Mouse (Mus musculus): ENCODE measurements at regions not wholly inside any gene's neighbourhood (a gene's known extent, or its start where the extent isn't known, plus 50 kb on each side); places are given as distances from the start of the nearest gene placed in this dataset.

DNA sequence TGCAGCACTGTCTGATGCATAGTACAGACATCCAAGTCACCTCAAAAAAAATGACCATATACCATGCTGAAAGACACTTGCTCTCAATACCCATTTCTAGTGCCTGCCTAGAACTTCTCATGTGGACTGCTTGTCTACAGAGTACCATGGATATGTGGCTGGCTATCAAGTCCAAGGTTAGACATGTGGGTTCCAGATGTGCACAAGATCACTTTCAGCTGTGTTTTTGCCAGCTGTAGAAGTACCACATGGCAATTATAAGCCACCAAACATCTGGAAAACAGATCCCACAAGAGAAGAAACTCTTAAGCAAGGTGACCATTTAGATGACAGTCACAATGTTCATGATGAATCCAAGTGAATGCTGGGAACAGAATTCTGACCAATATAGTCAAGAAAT lies 409.8 kb downstream of the Insc start:
- ATAC-seq (replicated peaks; ENCODE audit: low FRiP score, poor library complexity, severe bottlenecking), result no peak

DNA sequence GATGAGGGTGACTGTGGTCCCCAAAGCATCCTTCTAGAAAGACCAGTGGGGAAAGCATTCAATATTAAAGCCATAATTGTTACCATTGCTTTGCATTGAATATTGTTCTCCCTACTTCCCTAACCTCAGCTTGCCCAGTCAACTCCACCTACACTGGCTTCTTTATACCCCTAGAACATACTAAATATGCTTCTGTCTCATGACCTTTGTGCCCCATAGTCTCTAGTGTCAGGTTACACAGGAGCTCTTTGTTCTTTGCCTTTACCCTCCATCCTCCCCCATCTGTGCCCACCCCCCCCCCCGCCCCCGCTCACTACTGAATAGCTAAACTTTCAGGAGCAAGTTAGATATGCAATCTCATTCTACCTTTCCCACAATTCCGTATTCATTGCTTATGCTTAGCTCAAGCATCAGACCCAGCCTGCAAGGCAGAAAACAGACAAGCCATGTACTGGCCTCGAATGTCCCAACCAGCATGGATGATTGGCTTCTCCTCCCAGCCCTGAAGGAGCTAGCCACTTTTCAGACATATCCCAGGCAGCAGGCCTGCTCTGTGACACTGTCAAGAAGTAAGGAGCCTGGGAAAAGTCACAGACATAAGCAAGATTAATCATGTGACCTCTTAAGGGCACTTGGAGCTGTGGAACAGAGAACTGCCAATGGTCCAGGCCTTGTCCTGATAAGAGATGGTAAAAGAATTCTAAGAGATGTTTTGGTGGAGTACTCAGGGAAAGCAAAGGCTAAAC lies 410.4 kb downstream of the Insc start:
- no peak for ATAC-seq (replicated peaks; ENCODE audit: low FRiP score, poor library complexity, severe bottlenecking)

DNA sequence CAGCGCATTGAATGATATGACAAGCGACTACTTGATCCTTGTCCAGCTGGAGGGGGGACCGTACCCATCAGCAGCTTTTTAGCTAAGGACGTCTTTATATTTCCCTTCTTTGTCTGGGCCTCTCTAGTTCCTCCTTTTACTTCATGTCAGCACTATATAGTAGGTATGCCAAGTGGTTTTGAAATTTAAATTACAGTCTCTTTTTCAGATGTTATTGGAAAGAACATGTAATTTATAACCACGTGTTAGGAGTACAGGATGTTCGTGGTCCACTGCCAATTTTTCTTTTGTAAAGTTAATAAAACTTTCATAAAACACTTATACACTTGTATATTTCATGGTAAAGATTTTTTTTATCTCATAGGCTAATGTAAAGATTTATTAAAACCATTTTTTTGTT lies 426.5 kb downstream of the Insc start:
- ATAC-seq (replicated peaks; ENCODE audit: low FRiP score, poor library complexity, severe bottlenecking), result no peak

- no peak for ATAC-seq (replicated peaks; ENCODE audit: low FRiP score, poor library complexity, severe bottlenecking)
Measured at GRCm38 (mm10) chr7:115170439-115170838, 426.9 kb downstream of the Insc start.

DNA sequence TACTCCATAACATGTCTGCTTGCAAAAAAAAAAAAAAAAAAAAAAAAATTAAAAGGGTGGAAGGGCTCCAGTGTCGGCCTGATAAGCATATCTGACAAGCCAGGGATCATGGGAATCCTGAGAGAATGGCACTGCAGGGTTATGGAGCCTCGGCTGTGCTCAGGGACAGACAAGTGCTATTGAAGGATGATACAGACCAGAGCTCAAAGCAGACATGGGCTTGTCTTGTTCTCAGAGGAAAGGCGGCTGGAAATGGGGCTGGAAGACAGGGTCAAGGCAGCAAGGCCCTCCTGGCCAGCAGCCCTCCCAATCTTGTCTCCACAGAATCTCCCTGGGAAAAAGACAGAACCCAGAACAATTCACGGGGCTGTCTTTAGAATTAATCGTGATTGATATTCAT lies 449.0 kb downstream of the Insc start:
- no peak for ATAC-seq (replicated peaks; ENCODE audit: low FRiP score, poor library complexity, severe bottlenecking)

DNA sequence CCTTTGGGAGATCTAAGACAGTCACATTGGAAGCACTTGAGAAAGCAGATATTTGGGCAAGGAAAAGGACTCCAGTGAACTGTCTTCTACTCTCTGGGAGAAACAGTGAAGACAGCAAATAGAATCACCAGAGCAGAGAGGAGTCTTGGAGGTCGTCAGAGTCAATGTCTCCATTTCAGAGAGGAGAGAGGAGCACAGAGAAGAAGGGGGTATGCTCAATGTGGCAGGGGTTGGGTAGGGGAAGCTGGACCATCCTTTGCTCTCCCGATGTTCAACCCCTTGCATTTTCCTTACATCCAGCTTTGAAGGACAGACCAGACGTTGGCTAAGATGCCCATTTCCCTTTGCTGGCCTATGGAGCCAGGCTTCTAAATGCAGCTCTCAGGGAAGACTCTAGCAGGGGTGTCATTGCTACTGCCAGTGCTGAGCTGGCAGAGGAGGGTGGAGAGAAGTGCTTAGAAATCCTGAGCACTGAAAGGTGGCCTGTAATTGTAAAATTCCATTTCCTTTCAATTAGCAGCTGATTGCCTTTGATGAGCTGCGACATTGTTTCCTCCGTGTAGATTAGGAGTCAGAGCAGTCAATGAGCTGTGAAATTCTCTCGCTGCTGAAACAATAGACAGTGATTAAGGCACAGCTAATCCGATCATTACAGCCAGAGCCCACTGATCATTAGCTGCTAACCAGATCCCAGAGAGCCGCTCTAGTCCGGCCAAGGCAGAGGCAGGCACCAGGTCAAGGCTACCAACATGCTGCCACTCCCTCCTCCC lies 449.7 kb downstream of the Insc start:
- no peak for ATAC-seq (replicated peaks; ENCODE audit: low FRiP score, poor library complexity, severe bottlenecking)

- no peak for ATAC-seq (replicated peaks; ENCODE audit: low FRiP score, poor library complexity, severe bottlenecking)
Measured at GRCm38 (mm10) chr7:115204916-115205315, 461.4 kb downstream of the Insc start.

GRCm38 (mm10) chr7:115206479-115207134 lies 463.1 kb downstream of the Insc start:
- ATAC-seq (replicated peaks; ENCODE audit: low FRiP score, poor library complexity, severe bottlenecking), result no peak

GRCm38 (mm10) chr7:115208781-115209180 lies 465.3 kb downstream of the Insc start:
- ATAC-seq (replicated peaks; ENCODE audit: low FRiP score, poor library complexity, severe bottlenecking), result no peak

- no peak for ATAC-seq (replicated peaks; ENCODE audit: low FRiP score, poor library complexity, severe bottlenecking)
Measured at GRCm38 (mm10) chr7:115210012-115210411, 466.5 kb downstream of the Insc start.

GRCm38 (mm10) chr7:115216838-115217237 lies 473.3 kb downstream of the Insc start:
- 0 out of 2 replicates have a peak, but pooled peaks have one; percentile 44 for ATAC-seq (replicated peaks; ENCODE audit: low FRiP score, poor library complexity, severe bottlenecking)

- no peak for ATAC-seq (replicated peaks; ENCODE audit: low FRiP score, poor library complexity, severe bottlenecking)
Measured at GRCm38 (mm10) chr7:115217255-115217654, 473.8 kb downstream of the Insc start.

DNA sequence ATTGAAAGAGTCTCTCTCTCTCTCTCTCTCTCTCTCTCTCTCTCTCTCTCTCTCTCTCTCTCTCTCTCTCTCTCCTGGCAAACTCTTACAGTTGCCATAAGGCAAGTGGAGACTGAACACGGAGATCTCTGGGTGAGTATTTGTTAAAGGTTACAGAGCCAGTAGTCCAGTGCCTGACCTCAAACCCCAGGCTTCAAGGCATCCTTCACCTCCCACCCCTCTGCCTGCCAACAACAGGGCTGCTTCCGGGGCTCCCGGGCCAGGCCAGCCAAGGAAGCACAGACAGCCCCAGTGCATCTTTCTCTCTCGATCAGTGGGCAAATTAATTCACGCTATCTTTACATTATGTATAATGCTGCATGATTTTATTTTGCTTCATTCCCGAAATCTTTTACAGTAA lies 474.2 kb downstream of the Insc start:
- ATAC-seq (replicated peaks; ENCODE audit: low FRiP score, poor library complexity, severe bottlenecking), result no peak

DNA sequence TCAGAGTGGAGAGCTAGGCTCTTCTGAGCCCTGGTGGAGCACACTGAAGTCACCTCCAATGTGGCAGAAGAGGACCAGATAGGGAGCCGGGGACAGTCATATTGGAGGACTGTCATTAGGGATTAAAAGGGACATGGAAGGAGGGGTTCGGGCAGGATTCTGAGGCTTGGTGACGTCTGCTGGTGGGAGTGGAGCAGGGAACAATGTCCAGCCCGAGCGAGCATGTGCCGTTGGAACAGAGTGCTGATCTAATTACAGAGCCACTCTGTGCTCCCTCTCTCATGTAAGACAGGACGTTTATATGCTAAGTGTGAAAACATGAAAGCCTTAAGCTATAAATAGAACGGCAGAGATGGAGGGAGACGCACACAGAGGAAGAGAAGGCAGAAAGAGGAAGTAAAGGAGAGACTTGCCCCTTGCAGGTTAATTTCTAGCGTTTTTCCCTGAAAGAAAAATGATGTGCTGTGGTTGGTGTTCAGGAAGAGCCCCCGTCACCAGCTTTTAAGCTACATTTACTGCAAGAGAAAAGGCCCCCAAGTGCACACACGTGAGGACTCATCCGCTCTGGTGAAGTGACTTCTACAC lies 475.2 kb downstream of the Insc start:
- ATAC-seq (replicated peaks; ENCODE audit: low FRiP score, poor library complexity, severe bottlenecking), result no peak

DNA sequence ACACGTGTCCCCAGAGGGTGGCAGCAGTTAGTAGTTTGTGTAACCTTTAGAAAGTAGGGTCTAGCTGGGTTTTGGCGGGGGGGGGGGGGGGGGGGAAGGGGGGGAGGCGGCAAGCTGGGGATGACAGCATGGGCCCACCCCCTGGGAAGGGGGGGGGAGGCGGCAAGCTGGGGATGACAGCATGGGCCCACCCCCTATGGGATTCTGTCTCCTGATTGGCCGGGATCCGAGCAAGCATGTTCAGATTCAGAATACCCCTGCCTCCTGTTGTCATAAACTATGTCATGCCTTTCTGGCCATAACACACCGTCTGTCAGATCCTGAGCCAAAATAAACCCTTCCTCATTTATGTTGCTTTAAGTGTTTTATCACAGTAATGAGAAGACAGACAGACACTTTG lies 479.1 kb downstream of the Insc start:
- ATAC-seq (replicated peaks; ENCODE audit: low FRiP score, poor library complexity, severe bottlenecking), result no peak

- ATAC-seq (replicated peaks; ENCODE audit: low FRiP score, poor library complexity, severe bottlenecking), result no peak
Measured at GRCm38 (mm10) chr7:115230525-115230924, 487.0 kb downstream of the Insc start.

GRCm38 (mm10) chr7:115233850-115234436 lies 490.4 kb downstream of the Insc start:
- ATAC-seq (replicated peaks; ENCODE audit: low FRiP score, poor library complexity, severe bottlenecking), result no peak

DNA sequence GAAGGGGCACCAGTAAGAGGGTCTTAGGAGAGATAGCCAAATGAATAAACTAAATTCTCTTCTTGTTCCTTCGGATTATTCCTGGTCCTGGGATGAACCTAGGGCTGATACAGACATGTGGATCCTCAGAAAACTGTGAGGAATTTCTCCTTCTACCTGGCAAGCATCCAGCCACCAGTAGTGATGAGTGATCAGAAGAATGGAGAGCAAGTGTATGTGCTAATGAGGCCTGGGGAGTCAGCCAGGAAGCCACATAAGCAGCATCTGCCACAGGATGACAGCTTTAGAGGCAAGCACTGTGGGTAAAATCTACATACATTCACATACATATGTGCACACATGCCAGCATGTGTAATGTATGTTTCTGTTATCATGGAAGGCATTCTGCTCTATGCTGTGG lies 493.6 kb downstream of the Insc start:
- no peak for ATAC-seq (replicated peaks; ENCODE audit: low FRiP score, poor library complexity, severe bottlenecking)

DNA sequence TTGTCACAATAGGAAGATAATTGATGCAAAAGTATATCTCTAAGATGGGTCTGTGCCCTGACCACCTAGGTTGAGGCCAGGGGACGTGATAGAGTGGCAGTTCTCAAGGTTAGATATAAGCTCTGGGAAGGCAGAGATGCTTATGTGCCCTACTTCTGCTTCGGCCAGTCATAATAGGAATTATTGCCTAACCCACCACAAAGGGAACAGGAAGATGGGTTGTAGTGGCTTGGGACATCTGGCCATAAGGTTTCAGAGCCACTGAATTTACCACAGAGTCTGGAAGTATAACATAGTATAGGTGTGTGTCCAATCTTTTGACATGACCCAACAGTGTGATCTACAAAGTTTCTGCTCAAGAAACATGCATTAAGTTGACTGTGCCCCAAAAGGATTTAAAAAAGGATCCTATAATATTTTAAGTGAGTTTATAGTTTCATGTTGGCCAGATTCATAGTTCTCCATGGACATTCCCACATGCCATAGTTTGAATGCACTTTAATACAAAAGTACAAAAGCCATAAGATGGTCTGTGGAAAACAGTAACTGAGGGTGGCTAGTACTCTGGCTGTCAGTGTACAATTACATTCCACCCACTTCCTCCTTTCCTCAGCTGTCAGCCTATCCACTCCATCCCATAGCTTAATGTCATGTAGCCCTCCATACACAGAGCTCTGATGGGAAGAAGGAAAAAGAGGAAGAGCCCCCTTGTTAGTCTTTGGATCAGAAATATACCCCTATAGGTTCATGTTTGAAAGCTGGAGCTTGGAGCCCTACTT lies 508.3 kb downstream of the Insc start:
- no peak for ATAC-seq (replicated peaks; ENCODE audit: low FRiP score, poor library complexity, severe bottlenecking)

Measured in erythroblast, adult 5-6 weeks (primary cell).